Comparison of ENCODE assay signal across 9 mouse cellular contexts in genomic region chr7:120597744-120598243, GRCm38 (mm10). TPM values are rescaled to one million over a fixed set of nuclear protein-coding genes. Genes with fewer than 3 reads are reported as not detected.
DNase-seq lines count a peak whose midpoint lies in the region; ATAC-seq and TF ChIP-seq lines count a peak whose summit lies in the region.
"Had no signal": no experiment of that assay in that cellular context is flagged by ENCODE, and none has a peak within 500 bp of the region (broad histone marks: within the 10 kb centered on the region; RNA-seq: fewer than 3 reads in every experiment).

No protein-coding gene starts in this region.

- WGBS in heart, embryonic 11.5 days (ENCODE audit: insufficient replicate concordance): 8% methylated on average over 41 of the region's 41 CpGs
- 8% methylated on average over 41 of the region's 41 CpGs for WGBS in forebrain, embryonic 11.5 days
- 6% methylated on average over 41 of the region's 41 CpGs for WGBS in hindbrain, embryonic 14.5 days
- WGBS in limb, embryonic 12.5 days: 9% methylated on average over 41 of the region's 41 CpGs
- WGBS in midbrain, postnatal 0 days: 3% methylated on average over 41 of the region's 41 CpGs

- DNase-seq in heart, adult 9 months (ENCODE audit: low spot score in 2 of 2): no peak
- peak; percentile 73 for DNase-seq in forebrain, embryonic 11.5 days (ENCODE audit: low spot score)
- DNase-seq in hindbrain, embryonic 14.5 days (ENCODE audit: low spot score): peak; percentile 48
- DNase-seq in midbrain, postnatal 0 days (ENCODE audit: low spot score): peak; percentile 16
- DNase-seq in natural killer cell, adult 2 months (ENCODE audit: low spot score in 2 of 2): no peak

- peak overlapping the region; percentile 60; the same call in 1 of the 2 replicates for H3K9ac ChIP-seq in heart, embryonic 11.5 days (ENCODE audit: low read depth, low read length)
- peak overlapping the region; percentile 58 for H3K9ac ChIP-seq in forebrain, embryonic 11.5 days (ENCODE audit: low read length)
- H3K9ac ChIP-seq in hindbrain, embryonic 14.5 days: peak overlapping the region; percentile 72
- H3K9ac ChIP-seq in limb, embryonic 12.5 days (replicated peaks): peak overlapping the region; percentile 59
- peak overlapping the region; percentile 62 for H3K9ac ChIP-seq in midbrain, postnatal 0 days (replicated peaks; ENCODE audit: low read length, poor library complexity, severe bottlenecking)

- no peak for TF ChIP-seq CTCF in midbrain, postnatal 0 days (IDR thresholded peaks at IDR 0.05)

- no peaks in the 10 kb centered on the region for H3K9me3 ChIP-seq in heart, embryonic 11.5 days (replicated peaks; ENCODE audit: control insufficient read depth, low read length)
- no peaks in the 10 kb centered on the region for H3K9me3 ChIP-seq in forebrain, embryonic 11.5 days (ENCODE audit: control insufficient read depth, low read length)
- H3K9me3 ChIP-seq in hindbrain, embryonic 14.5 days (ENCODE audit: control insufficient read depth, low read length): no peaks in the 10 kb centered on the region
- no peaks in the 10 kb centered on the region for H3K9me3 ChIP-seq in limb, embryonic 12.5 days
- no peaks in the 10 kb centered on the region for H3K9me3 ChIP-seq in midbrain, postnatal 0 days (ENCODE audit: low read length)
- H3K9me3 ChIP-seq: G1E had no signal

- no peaks in the 10 kb centered on the region for H3K36me3 ChIP-seq in heart, embryonic 11.5 days (ENCODE audit: control insufficient read depth, insufficient read depth, low read length)
- H3K36me3 ChIP-seq in forebrain, embryonic 11.5 days (ENCODE audit: control insufficient read depth, insufficient read depth, low read length): no peaks in the 10 kb centered on the region
- H3K36me3 ChIP-seq in hindbrain, embryonic 14.5 days (replicated peaks; ENCODE audit: control insufficient read depth, insufficient read depth): no peaks in the 10 kb centered on the region
- no peaks in the 10 kb centered on the region for H3K36me3 ChIP-seq in limb, embryonic 12.5 days
- no peaks in the 10 kb centered on the region for H3K36me3 ChIP-seq in midbrain, postnatal 0 days (ENCODE audit: insufficient read depth, low read length)
- H3K36me3 ChIP-seq: G1E had no signal

- H3K4me2 ChIP-seq in heart, embryonic 11.5 days: peak overlapping the region; percentile 84
- H3K4me2 ChIP-seq in forebrain, embryonic 11.5 days (ENCODE audit: low read depth, low read length, severe bottlenecking): peak overlapping the region; percentile 55
- peak overlapping the region; percentile 74 for H3K4me2 ChIP-seq in hindbrain, embryonic 14.5 days (replicated peaks)
- peak overlapping the region; percentile 68 for H3K4me2 ChIP-seq in limb, embryonic 12.5 days
- H3K4me2 ChIP-seq in midbrain, postnatal 0 days (ENCODE audit: low read depth, low read length, poor library complexity, severe bottlenecking): peak overlapping the region; percentile 61

- peak overlapping the region; percentile 46 for H3K4me3 ChIP-seq in heart, embryonic 11.5 days (ENCODE audit: low read depth, low read length)
- peak overlapping the region; percentile 0; the same call in 1 of the 2 replicates for H3K4me3 ChIP-seq in brown adipose tissue, adult 24 weeks (ENCODE audit: insufficient read depth, low read depth, low read length)
- H3K4me3 ChIP-seq in forebrain, embryonic 11.5 days (ENCODE audit: low read depth, low read length): peak overlapping the region; percentile 32
- H3K4me3 ChIP-seq in hindbrain, embryonic 14.5 days (replicated peaks; ENCODE audit: low read length): peak overlapping the region; percentile 42
- H3K4me3 ChIP-seq in limb, embryonic 12.5 days (replicated peaks): peak overlapping the region; percentile 48
- peak overlapping the region; percentile 41 for H3K4me3 ChIP-seq in midbrain, postnatal 0 days (ENCODE audit: low read depth, low read length)

- no peaks in the 10 kb centered on the region for H3K4me1 ChIP-seq in heart, embryonic 11.5 days (ENCODE audit: control insufficient read depth, insufficient read depth, low read length)
- H3K4me1 ChIP-seq in brown adipose tissue, adult 24 weeks (ENCODE audit: control insufficient read depth, insufficient read depth, insufficient read length, low read length): no peaks in the 10 kb centered on the region
- H3K4me1 ChIP-seq in forebrain, embryonic 11.5 days (replicated peaks; ENCODE audit: control insufficient read depth, insufficient read depth, low read length): no peaks in the 10 kb centered on the region
- no peaks in the 10 kb centered on the region for H3K4me1 ChIP-seq in hindbrain, embryonic 14.5 days (replicated peaks; ENCODE audit: control insufficient read depth, insufficient read depth, low read length)
- H3K4me1 ChIP-seq in limb, embryonic 12.5 days (replicated peaks): no peaks in the 10 kb centered on the region; the same call in 1 of the 2 replicates
- H3K4me1 ChIP-seq in midbrain, postnatal 0 days (ENCODE audit: insufficient read depth, low read length): no peaks in the 10 kb centered on the region

- no peak overlapping the region for H3K27ac ChIP-seq in heart, embryonic 11.5 days (ENCODE audit: low read depth, low read length)
- no peak overlapping the region for H3K27ac ChIP-seq in brown adipose tissue, adult 24 weeks (replicated peaks; ENCODE audit: low read depth, low read length)
- no peak overlapping the region for H3K27ac ChIP-seq in forebrain, embryonic 11.5 days (ENCODE audit: low read depth, low read length)
- peak overlapping the region; percentile 65 for H3K27ac ChIP-seq in hindbrain, embryonic 14.5 days
- H3K27ac ChIP-seq in limb, embryonic 12.5 days: no peak overlapping the region
- H3K27ac ChIP-seq in midbrain, postnatal 0 days (ENCODE audit: low read depth, low read length): peak overlapping the region; percentile 67

- peaks cover 8% of the 10 kb centered on the region; the same call in 1 of the 2 replicates for H3K27me3 ChIP-seq in heart, embryonic 11.5 days (ENCODE audit: control insufficient read depth, insufficient read depth, low read length)
- H3K27me3 ChIP-seq in forebrain, embryonic 11.5 days (ENCODE audit: control insufficient read depth, insufficient read depth, low read length): no peaks in the 10 kb centered on the region; the same call in 1 of the 2 replicates
- H3K27me3 ChIP-seq in hindbrain, embryonic 14.5 days (ENCODE audit: control insufficient read depth, insufficient read depth, low read length): no peaks in the 10 kb centered on the region
- H3K27me3 ChIP-seq in limb, embryonic 12.5 days: peaks cover 18% of the 10 kb centered on the region
- no peaks in the 10 kb centered on the region for H3K27me3 ChIP-seq in midbrain, postnatal 0 days (ENCODE audit: insufficient read depth, low read length)

- no peak for ATAC-seq in heart, embryonic 11.5 days (replicated peaks; ENCODE audit: insufficient number of reproducible peaks, low FRiP score, low TSS enrichment)
- peak; percentile 65 for ATAC-seq in forebrain, embryonic 11.5 days (replicated peaks; ENCODE audit: low FRiP score)
- ATAC-seq in hindbrain, embryonic 14.5 days (ENCODE audit: low FRiP score): peak; percentile 84
- no peak for ATAC-seq in limb, embryonic 12.5 days (ENCODE audit: insufficient number of reproducible peaks, insufficient read depth, low FRiP score, low TSS enrichment, low read depth)
- ATAC-seq in midbrain, postnatal 0 days (ENCODE audit: low FRiP score): peak; percentile 76

RNA-seq across cellular contexts. Expression of gene Uqcrc2, which starts 37.2 kb away (rescaled TPM):
- polyA plus RNA-seq in heart, embryonic 11.5 days (2014; fragmentation: Nextera tagmentation; extraction: Ambion mirVana): 429 and 456 TPM in 2 replicates
- polyA plus RNA-seq in brown adipose tissue, adult 24 weeks (2012; ENCODE audit: insufficient read depth, insufficient read length, missing spikeins): 1,707 and 1,711 TPM in 2 replicates
- 182 and 203 TPM in 2 replicates for polyA plus RNA-seq in forebrain, embryonic 11.5 days (2014; fragmentation: Nextera tagmentation; extraction: Ambion mirVana)
- 249 and 268 TPM in 2 replicates for polyA plus RNA-seq in hindbrain, embryonic 14.5 days (2014; fragmentation: Nextera tagmentation; extraction: Ambion mirVana)
- 181 and 186 TPM in 2 replicates for polyA plus RNA-seq in limb, embryonic 12.5 days (2016; fragmentation: Nextera tagmentation; extraction: Ambion mirVana)
- total RNA-seq in midbrain, postnatal 0 days (2014; rRNA removed): 166 and 169 TPM in 2 replicates
- 238 and 250 TPM in 2 replicates for polyA plus RNA-seq in midbrain, postnatal 0 days (2015; fragmentation: Nextera tagmentation; extraction: Ambion mirVana)

Comparison
In these comparisons a context has a peak if more than half of its experiments do, and no peak if none do; other contexts are left out.
1. ATAC-seq: peak in forebrain, embryonic 11.5 days (single experiment), hindbrain, embryonic 14.5 days (single experiment) and midbrain, postnatal 0 days (single experiment); none in heart, embryonic 11.5 days (single experiment) and limb, embryonic 12.5 days (single experiment).
2. H3K27ac ChIP-seq: peak in hindbrain, embryonic 14.5 days (single experiment) and midbrain, postnatal 0 days (single experiment); none in heart, embryonic 11.5 days (single experiment), brown adipose tissue, adult 24 weeks (single experiment), forebrain, embryonic 11.5 days (single experiment) and limb, embryonic 12.5 days (single experiment).
3. DNase-seq: peak in forebrain, embryonic 11.5 days (single experiment), hindbrain, embryonic 14.5 days (single experiment) and midbrain, postnatal 0 days (single experiment); none in heart, adult 9 months (0 of 2) and natural killer cell, adult 2 months (0 of 2).
4. Peak in every context shown above with its lines, with median percentiles within 50 percentile points of each other: H3K4me2 ChIP-seq, H3K4me3 ChIP-seq and H3K9ac ChIP-seq.